Mouse (Mus musculus) CD4-positive, CD25-positive, alpha-beta regulatory T cell, adult 4 months (primary cell): ENCODE results near the gene Klhl18. TPM values are rescaled to one million over a fixed set of nuclear protein-coding genes. Genes with fewer than 3 reads are reported as not detected.

Experiments
- ATAC-seq: one replicate; pipeline ENCODE4 v1.8.0; 2017
- polyA plus RNA-seq, 2 experiments: library from polyadenylated mRNA; unstranded; fragments of 100-300 nt; shearing (Covaris generic); gene quantifications; one replicate each; pipeline ENCODE4 v1.2.1; 2017

The Klhl18 gene
- polyA plus RNA-seq, result 10 to 100 TPM in 1 of 2 experiments, 1 to 10 TPM in 1; 9.0 to 19.3 TPM

DNA sequence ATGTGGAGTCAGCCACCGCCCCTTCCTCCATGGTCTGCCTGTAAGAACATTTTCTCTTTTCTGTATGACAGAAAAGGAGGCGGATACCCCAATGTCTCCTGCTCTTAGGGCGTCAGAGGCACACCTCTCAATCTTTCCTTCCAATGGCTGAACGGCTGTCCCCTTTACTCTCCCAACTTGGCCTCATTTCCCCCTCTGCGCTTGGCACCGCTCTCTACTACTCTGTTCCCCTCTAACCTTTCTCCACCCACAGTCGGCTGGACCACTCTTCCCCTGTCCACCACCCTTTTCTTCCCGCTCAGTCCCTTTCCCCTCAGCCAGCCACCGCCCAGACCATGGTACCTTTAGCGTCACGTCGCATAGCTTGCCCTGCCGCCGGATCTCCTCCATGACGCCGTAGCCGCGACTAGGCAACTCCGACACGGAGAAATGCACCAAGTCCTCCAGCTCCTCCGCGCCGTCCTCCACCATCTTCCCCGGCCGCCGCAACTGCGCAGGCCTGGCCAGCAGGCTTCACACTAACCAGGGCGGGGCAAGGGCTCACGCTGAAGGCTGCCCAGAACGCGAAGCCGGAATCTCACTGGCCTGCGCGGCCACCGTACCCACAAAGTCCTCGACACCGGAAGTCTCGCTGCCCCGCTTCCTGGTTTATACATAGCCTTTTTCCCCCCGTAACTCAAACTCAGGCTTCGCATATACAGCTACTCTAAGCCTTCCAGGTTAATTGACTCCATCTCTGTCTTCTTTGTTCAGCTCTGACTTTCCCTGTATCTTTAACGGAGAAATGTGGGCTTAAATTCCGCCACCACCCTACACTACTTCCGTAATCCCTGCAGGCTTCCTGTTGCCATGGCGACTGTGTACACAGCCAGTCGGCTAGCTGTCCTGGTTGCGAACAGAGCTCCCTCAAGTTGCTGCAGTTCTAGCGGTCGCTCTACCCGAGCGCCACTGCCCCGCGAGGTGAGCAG, at the start of gene Klhl18, which contains the start of gene Kif9:
Klhl18 (minus strand) TSS at position 571 of the 968 bp plus-strand sequence.
Kif9 (plus strand) TSS at position 835 of the 968 bp plus-strand sequence.
- ATAC-seq, result peak; percentile 78

DNA sequence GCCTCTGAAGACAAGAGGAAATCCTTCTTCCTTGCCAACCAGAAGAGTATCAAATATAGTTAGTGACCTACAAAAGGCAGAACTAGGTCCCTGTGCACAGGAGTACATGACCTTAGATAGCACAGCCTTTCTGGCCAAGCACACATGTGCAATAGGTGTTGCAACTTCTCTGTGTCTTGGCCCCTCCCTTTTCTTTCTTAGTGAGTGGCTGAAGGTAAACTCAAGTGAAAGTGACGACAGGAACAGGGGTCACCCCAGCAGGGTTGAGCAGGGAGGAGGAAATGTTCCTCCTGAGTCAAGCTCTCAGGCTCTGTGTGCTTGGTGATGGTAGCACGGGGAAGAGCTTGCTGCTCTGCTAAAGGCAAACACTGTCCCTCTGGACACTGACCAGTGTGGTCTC, 49.2 kb upstream of the Klhl18 start:
- ATAC-seq, result no peak

DNA sequence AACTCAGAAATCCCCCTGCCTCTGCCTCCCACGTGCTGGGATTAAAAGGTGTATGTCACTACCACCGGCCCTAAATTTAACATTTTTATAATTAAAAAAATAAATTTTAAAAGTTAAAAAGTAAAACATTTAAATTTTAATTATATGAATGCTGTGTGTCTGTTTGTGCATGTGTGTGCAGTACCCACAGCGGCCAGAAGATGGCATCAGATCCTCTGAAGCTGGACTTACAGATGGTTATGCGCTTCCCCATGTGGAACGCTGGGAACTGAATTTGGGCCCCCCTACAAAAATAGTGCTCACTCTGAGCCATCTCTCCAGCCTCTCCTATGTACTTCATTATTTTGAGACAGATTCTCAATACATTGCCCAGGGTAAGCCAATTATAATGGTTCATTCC, 14.4 kb upstream of the Klhl18 start:
- no peak for ATAC-seq

DNA sequence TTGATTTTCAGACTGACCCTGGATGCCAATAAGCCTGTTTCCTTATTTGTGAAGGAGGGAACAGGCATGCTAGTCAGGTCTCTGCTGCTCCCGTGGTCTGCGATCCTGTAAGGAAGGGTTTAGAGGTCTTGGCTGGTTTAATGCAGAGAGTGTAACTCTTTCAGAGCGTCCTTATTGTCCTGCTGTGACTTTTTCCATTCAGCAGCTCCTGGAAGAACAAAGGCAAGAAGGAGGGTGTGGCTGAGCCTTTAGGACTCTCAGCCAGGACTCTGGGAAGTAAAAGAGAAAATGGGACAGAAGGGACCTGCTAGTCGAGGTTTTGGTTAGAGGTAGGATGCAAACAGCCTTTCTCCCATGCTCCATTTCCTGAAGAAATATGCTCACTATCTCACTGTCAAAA, 12.3 kb upstream of the Klhl18 start:
- ATAC-seq, result no peak

DNA sequence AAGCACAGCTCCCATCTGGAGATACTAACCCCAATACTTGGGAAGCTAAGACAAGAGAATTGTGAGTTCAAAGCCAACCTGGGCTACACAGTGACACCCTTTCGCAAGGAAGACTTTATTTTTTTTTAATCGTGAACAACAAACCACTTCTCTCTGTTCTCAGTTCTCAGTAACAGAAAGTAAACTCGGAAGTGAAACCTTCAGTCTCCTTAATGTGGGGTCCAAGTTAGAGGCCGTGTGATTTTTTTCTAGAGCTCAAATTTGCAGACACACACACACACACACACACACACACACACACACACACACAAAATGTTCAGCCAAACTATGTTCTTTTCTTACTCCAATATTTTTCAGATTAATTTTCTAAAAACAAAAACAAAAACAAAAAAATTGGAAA, 2.1 kb upstream of the Klhl18 start:
- no peak for ATAC-seq

DNA sequence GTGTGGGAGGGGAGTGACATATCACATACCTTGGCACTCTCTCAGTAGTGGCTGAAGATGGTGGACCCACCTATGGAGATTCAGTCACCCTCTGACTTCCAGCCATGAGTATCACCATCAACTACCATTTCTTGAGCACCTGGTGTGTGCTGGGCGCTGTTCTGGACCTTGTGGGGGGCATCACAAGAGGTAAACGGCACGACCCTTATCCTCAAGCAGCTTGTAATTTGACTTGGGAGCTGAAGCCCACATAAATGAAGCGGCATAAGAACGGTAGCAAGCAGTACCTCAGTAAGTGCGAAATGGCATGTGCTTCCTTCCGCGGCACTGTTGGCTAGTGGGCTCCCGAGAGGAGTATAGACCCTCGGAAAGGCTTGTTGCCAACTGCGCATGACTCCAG, 1.5 kb upstream of the Klhl18 start:
- ATAC-seq, result no peak

DNA sequence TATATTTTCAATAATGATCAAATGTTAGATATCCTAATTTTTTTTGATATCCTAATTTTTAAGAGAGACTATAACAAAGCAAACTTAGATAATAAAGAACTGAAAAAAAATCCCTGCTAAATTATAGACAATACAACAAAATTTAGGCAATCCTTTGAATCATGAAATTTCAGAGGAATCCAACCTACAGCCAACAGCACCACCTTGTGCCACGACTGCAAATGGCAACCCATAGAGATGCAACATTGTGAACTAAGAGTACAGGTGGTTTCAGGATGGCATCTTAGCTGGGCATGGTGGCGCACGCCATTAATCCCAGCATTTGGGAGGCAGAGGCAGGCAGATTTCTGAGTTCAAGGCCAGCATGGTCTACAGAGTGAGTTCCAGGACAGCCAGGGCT, 10.3 kb downstream of the Klhl18 start:
- no peak for ATAC-seq

DNA sequence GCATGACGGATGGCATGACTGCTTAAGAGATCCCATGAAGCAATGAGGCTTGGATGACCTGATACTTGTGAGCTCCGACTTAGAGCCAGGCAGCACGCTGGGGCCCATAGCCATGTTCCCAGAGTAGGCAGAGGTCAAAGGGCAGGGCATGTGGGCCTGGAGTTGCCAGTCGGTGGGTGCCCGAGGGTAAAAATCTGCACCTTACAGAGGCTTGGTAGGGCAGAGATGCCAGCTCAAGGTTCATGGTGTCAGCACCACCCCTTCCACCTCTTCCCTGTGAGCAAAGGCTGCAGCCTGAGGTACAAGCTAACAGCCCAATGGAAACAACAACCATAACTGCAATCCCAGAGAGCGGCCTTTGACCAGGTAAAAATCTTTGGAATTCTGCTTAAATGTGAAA, 11.2 kb downstream of the Klhl18 start:
- no peak for ATAC-seq

DNA sequence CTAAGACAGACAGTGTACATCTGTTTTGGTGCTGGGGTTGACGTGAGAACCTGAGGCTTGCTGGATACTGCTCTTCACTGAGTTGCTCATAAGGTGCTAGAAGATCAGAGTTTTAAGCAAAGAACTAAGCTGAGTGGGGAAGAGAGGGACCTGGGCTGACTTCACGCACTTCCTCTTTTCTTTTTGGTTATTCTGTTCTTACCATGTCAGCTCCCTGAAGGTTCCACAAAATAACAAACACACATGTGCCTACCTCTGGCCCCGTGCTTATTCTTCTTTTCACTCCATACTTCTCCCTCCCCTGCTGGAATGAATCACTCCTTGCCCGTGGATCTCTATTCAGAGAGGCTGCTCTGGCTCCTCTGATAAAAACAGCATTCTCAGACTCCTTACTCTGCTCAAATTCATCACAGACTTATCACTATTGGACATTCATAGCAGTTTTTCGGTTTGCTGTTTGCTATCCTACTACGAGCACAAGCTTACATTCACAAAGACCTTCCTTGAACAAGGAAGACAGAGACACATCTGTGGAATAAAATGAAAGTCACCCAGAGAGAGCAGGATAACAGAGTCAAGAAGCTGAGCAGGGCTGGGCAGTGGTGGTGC, 12.4 kb downstream of the Klhl18 start:
- no peak for ATAC-seq

DNA sequence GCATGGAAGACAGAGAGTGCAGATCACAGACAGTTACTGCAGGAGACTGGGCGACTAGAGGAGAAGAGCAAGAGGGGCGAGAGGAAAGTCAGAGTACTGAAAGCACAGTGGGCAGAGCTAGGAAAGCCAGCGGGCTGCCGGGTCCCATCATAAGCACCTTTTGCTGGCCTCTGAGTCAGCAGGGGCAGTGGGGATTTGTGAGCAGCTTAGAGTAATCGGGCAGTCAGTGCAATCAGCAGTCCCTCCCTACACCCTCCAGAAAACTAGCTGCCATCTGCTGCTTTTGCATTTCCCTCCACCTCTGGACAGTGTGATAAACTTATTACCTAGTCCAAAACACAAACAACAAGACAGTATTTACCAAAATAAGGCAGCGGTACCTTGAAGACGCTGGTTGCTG, 14.2 kb downstream of the Klhl18 start:
- ATAC-seq, result no peak

DNA sequence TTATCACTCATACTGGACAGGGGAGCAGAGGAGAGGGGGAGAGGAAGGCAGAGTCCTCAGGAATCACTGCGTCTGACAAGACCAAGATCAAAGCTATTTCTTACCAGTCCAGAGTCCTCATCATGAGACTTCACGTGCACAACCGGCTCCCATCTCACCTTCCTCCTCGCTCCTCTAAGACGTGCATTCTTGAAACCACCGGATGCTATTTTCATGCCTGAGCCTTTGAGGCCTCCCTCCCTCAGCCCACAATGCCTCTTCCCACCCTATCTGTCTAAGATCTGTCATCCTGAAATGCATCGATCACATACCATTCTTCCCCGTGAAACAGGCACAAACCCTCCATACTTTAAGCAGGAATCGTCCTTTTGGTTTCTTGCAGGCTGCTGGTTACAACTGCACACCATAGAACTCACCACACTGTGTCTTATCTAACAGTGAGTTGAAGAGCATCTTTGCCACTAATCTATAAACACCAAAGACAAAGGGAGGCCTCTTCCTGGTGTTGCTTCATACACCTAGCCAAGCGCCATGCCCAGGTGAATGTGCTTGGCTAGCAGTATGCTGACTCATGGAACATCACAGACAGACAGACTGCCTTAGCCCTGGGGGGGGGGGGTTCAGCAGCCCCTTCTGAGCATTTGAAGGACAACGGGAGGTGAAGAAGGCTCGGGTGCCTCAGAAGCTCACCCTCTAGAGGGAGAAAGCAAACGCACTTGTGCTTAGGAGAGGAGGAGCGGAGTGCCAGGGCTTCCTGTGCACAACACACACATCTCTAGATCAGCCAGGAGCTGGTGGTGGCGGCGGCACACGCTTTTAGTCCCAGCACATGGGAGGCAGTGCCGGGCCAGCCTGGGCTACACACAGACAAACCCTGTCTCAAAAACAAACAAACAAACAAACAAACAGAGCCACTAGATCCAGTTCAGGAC, 15.3 kb downstream of the Klhl18 start:
- ATAC-seq, result peak; percentile 41

DNA sequence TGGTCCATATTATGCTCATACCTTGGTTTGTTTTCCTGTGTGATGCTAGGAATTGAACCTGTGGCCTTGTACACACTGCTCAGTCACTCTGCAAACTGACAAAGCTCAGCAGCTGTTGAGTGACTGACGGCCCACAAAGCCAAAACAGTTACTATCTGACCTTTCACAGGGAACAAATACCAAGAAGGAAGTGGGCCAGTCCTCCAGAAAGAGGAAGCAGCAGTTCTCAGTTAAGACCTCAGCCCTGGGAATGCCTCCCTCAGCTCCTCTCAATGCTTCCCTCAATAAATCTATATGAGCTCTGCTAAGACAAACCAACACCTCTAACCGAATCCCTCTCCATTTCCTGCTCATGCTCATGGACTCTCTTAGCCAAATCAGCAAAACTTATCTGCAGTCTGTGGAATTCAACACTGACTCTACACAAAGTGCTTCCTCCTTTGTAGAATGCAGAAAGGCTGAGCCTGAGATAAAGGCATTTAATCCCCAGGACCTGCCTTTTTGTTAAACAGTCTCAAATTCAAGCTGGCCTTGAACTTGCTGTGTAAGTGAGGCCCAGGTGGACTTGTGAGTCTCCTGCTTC, 17.3 kb downstream of the Klhl18 start:
- ATAC-seq, result no peak

DNA sequence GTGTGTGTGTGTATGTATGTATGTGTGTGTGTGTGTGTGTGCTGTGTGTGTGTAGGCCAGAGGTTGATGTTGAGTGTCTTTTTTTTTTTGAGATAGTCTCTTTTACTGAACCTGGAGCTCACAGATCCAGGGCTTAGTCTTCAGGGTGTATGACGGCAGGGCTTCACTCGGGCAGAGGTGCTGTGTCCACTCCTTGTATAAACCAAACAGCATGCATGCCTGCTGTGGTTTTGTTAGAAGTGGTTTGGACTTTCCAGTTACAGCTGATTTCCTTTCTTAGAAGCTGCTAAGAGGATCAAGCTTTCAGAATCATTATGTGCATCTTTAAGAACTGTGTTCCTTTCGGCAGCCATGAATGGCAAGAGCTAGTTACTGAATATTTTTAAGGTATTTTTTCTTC, 18.6 kb downstream of the Klhl18 start:
- ATAC-seq, result no peak

DNA sequence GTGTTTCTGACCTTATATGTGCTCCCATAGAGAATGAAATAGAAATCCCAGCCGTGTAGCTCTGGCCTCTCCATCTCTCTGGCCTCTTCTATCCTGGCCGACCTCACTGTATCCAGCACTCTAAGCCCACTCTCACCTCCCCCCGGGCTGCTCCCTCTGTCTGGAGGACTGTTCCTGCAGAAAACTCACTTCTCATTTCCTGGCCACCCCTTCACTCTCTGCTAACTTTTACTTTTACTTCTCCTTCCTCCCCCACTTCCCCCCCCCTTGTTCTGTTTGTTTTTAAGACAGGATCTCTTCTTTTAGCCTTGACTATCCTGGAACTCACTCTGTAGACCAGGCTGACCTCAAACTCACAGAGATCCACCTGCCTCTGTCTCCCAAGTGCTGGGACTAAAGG, 24.0 kb downstream of the Klhl18 start:
- no peak for ATAC-seq

DNA sequence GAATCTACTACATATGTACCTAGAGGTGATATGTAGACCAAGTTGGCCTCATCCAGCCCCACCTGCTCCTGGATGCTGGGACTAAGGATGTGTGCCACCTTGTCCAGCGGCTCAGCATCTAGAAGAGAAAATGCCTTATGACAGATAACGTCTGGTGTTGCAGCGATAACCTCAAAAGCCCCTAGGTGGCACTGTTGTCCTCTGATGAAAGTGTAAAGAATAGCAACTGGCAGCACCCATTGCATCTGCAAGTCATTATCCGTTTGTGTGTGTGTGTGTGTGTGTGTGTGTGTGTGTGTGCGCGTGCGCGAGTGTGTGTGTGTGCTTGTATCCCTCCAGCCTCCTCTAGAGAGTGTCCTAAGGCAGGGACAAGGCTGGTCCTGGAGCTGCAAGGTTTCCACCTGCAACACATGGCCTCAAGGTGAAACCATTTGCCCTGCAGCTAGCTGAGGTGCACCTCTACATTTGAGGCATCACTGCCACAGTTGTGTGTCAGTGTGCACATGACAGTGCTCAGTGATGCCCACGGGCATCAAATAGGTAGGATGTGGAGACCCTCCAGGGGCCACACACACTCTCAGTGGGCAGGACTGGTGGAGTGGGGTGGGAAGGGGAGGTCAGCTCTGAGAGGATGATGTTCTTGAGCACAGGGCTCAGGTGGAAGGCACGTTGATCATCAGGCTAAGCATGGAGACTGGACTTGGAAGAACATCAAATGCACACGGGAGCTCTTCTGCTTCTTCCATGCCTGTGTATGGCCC, 27.5 kb downstream of the Klhl18 start:
- peak; percentile 79 for ATAC-seq

DNA sequence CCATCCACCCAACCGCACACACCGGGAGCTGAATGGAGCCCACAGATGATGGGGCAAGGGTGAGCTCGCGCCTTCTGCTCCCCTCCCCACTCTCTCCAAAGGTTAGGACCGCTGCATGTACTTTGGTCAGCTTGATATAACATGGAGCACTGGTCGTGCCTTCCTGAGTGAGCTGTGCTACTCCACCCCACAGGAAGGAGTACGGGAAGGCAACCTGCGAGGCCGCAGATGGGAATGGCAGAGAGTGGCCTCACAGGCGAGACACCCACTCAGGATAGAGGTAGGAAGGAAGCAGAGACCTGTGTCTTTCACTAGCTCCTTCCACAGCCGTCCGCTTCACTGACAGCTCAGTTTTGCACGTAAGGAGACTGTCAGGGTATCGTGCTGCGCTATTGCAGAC, 28.1 kb downstream of the Klhl18 start:
- ATAC-seq, result no peak

DNA sequence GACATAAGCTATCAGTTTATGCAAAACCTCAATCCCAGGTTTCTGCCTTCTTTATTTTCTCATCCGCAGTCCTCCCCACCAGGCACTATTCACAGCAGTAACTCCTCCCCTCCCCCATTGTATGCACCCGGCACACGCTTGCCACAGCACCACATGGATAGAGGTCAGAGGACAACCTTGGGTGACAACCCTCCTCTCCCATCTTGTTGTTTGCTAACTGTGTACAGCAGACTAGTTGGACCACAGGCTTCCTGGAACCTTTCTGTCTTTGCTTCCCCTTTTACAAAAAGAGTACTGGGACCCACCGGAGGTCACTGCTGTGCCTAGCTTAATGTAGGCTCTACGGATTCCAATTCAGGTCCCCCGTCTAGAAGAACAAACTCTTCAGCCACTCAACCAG, 35.9 kb downstream of the Klhl18 start:
- ATAC-seq, result no peak

DNA sequence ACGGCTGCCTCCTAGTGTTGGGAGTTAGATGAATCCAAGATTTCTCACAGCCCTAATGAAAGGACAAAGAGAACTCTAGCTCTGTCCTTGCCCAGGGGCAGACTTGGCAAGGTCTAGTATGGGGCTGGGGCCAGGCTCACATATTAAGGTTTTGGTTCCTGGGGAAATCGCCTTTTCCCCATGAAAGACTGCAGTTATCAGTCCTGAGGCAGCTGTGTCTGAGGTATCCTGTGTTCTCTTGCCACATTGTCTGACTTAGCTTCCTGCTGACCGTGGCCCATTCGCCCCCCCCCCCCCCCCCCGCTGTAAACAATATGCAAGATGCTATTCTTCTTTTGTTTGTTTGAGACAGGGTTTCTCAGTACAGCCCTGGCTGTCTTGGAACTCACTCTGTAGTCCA, 36.4 kb downstream of the Klhl18 start:
- no peak for ATAC-seq

DNA sequence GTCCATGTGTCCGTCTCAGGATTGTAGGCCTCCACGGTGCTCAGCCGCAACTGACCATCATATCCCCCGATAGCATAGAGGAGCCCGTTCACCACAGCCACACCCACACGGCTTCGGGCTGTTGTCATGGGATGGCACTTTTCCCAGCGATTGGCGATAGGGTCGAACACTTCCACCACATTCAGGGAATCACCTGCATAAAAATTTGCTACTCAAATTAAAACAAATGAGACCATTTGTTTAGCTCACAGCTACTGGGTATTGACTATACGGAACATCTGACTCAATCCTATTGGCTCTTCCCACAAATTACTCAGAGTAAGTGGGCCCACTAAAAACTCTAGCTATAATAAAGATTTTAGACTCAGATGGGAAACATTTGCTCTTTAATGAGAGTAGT, 40.5 kb downstream of the Klhl18 start:
- ATAC-seq, result no peak

DNA sequence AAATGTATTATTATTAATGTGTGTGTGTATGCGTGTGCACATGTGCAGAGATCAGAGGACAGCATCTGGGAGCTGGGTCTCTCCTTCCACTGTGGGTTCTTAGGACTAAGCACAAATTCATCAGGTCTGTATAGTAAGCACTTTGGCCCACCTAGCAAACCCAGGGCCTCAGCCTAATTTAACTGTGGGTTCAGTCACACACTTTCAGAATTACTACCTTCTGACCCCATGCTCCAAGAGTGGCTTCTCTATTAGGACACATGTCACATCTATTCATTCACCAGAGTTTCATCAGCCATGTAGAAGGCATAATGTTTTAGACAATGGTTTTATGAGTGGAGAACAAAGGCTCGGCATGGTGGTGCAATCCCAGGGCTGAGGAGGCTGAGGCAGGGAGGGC, 43.4 kb downstream of the Klhl18 start:
- ATAC-seq, result no peak

DNA sequence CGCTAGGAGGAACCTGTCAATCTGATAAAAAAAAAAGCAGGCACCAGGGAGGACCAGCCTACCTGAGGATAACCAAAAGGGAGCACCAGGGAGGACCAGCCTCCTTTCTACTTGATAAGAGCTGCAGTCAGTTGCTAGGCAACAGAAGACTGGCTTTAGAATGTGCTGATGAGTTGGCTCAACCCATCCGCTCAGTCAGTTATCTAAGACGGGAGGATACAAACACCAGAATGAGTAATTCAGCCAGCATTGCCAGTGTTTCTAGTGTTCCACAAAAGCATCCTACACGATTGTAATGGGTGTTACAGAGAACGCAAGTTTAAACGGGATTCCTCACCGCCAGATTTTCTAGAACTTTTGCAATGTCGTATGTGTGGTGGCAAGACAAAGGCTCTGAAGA, 45.3 kb downstream of the Klhl18 start:
- ATAC-seq, result no peak
